Mouse (Mus musculus) retina, embryonic 14.5 days (tissue): ENCODE results near the gene Dnah3.

Experiments used
- DNase-seq: peaks from one replicate; pipeline ENCODE4 v3.0.0-alpha.2; 2015; ENCODE audit warnings: low spot score

Gene Dnah3

GRCm38 (mm10) chr7:119941569-119941968, 153.5 kb downstream of the Dnah3 start:
- no peak for DNase-seq

- DNase-seq, result no peak
Measured at GRCm38 (mm10) chr7:119937036-119937435, 158.0 kb downstream of the Dnah3 start.

DNA sequence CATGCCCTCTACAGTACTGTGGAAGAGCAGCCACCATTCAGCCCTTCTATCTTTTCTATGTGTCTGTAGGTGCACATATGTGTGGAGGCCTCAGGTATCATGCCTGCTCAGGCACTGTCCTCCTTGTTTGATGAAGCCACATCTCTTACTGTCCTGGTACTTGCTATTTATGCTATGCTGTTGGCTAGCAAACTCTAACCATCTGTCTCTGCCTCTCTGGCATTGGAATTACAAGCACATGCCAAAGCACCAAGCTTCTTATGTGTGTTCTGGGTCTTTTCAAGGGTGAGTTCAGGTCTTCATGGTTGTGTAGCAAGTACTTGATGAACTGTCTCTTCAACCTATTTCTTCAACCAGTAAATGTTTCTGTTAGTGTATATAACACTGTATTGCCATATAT, 158.8 kb downstream of the Dnah3 start:
- DNase-seq, result no peak

- DNase-seq, result no peak
Measured at GRCm38 (mm10) chr7:119928783-119929440, 166.2 kb downstream of the Dnah3 start.

DNA sequence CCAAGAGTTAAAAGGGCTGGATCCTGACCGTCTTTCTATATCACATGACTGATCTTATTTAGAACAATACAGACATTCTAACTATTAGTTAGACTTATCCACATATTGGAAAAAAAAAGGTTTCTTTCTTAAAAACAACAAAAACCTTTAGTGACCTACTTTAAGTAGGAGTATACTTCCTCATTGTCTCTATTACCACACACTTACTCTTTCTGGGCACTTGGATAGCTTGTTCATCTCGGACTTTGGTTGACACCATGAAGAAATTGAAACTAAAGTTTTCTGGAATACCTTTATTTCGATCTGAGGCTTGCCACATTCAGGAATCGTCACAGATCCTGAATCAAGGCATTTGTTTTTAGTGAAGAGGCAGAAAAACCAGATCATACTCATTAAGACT, 174.0 kb downstream of the Dnah3 start:
- DNase-seq, result no peak

- DNase-seq, result no peak
Measured at GRCm38 (mm10) chr7:119920457-119920856, 174.6 kb downstream of the Dnah3 start.

GRCm38 (mm10) chr7:119911727-119912126, 183.4 kb downstream of the Dnah3 start:
- no peak for DNase-seq

DNA sequence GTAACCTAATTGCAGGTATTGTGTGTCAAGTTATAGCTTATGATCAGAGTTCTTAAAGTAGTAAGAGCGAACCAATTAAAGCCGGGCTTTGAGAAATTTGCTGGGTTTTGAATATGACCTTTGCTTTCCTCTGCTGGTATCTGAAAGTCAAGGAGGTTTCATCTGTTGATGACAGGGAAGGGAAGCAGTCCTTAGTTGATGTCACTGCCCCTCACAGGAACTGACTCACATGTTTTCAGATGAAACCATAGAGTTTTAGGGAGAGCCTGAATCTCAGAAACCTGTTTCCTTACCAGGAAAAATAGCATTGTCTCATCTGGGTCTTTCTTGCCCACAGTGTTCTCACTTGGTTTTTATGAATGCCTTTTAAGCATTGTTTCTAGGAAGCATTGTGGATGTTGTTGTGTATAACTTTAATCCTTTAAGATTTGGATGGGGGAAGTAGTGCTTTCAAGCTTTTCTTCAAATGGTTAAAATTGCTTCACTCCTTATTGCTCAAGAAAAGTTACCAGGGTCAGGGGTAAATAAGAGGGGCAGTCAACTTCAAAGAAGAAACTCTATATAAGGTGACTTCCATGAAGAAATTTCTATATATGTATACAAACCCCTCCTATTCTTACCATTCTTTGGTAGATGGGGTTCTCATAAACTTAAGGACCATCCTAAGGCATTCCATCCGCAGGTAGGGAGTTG, 188.4 kb downstream of the Dnah3 start:
- no peak for DNase-seq

- DNase-seq, result no peak
Measured at GRCm38 (mm10) chr7:119899386-119900057, 195.6 kb downstream of the Dnah3 start.

DNA sequence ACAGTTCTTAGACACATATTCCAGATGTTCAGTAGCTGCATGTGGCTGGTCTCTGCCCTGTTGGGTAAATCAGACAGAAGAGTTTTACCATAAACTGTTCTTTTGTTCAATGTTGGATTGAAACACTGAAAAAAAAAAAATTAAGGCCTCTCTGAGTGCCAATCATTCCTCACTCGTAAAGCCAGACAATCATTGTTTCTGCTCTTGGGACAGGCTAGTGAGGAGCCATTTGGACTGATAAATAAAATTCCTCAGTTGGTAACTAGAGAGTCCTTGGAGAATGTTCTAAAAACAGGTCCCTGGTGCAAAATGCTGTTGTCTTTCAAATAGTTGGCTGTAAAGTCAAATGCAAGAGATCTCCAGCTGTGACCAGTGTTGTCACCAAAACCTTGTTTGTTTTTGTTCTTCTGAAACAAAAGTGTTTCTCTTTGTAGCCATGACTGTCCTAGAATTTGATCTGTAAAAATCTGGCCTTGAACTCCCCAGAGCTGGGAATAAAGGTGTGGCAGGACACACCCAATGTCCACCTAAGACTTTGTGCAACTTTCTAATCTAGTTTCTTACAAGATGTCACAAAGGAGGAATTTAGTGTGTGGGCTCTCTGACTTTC, 196.7 kb downstream of the Dnah3 start:
- DNase-seq, result no peak

- no peak for DNase-seq
Measured at GRCm38 (mm10) chr7:119897521-119898109, 197.5 kb downstream of the Dnah3 start.

GRCm38 (mm10) chr7:119895639-119896512, 199.2 kb downstream of the Dnah3 start, which contains the start of the genes Lyrm1 and Dcun1d3:
Lyrm1 (plus strand) TSS chr7:119895861.
Dcun1d3 (minus strand) TSS chr7:119896298.
- DNase-seq, result peak; percentile 99

DNA sequence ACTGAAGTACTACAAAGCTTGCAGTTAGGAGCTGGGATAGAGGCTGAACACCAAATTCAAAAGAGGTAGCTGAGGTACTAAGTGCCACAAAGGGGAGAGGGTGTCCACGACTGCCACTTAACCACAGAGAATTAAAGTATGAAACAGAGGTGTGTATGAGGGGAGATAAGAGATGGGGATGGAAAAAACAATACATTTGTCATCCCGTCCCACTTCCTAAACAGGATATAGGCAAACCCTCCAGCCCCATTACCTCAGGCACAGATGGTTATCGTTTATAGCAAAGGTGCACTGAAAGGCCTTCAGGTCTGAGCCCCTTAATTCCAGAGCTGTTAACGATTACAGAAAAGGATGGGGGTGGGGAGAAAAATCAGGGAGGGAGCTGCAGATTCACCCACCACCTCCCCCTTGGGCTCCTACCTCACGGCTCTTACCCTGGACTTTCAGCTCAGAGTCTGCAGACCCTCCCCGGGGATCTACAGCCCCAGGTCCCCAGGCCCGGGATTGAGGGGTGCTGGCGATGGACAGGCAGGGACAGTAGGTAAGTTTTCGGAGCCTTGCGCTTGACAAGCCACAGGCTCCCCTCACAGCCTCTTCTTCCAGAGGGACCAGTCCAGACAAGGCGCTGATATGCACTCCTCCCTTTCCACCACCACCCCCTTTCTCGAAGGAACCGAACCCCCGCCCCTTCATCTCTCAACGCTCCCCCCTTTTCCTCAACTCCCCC, 200.1 kb downstream of the Dnah3 start:
- no peak for DNase-seq

GRCm38 (mm10) chr7:119892742-119893141, 202.3 kb downstream of the Dnah3 start:
- no peak for DNase-seq

DNA sequence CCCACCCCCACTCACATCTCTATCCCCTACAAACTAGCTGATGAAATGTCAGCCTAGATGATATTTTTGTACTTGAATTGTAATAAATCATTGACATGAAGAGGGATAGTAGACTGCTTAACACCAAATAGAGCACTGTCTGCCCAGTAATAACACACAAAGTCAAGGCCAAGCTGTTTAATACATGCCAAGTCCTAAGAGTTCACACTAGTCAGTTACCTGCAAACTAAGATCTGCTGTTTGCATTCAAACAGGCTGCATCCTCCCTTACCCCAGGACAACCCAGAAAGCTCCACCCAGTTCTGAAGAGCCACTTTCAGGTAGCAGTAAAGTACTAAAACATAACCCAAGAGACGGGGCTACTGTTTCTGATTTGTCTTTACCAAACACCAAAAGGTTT, 202.9 kb downstream of the Dnah3 start:
- DNase-seq, result no peak

GRCm38 (mm10) chr7:119887887-119888286, 207.2 kb downstream of the Dnah3 start:
- DNase-seq, result no peak

- no peak for DNase-seq
Measured at GRCm38 (mm10) chr7:119881229-119881628, 213.9 kb downstream of the Dnah3 start.

DNA sequence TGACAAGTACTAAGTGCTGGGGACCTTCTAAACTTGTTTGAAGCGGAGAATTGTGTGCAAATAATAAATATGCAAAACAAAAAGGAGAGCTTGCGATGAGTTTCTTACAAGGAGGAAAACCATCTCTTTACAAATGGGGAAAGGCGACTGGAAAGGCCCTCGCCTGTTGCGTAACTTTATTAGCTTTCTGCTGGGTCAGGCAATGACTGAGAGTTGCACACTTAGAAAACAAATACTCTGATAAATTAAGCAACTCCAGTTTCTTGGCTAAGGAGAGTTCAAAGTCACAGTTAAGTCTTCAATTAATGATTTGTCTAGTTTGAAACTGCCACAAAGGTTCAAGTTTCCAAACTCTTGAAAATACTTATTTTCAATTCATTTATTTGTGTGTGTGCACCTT, 214.7 kb downstream of the Dnah3 start:
- DNase-seq, result no peak

GRCm38 (mm10) chr7:119879171-119879570, 215.9 kb downstream of the Dnah3 start:
- DNase-seq, result no peak

- DNase-seq, result no peak
Measured at GRCm38 (mm10) chr7:119875776-119876440, 219.2 kb downstream of the Dnah3 start.
